Mouse (Mus musculus) WW6 (cell line): Measurements from ENCODE around the gene 4933411K16Rik.
A peak's percentile ranks its signal among the peaks of the same experiment; 100 is the strongest.
"Not testable (repeated sequence)": the region's sequence is repeated elsewhere in the genome, so short reads cannot be mapped to it uniquely, and the experiment has no call there.

ENCODE experiments used
- DNase-seq: peaks from one replicate; pipeline ENCODE4 v3.0.0-alpha.2; 2013; ENCODE audit warnings: low read depth, low spot score

The 4933411K16Rik gene

GRCm38 (mm10) chr19:42078566-42078965, 26.5 kb downstream of the 4933411K16Rik start:
- DNase-seq, result no peak

GRCm38 (mm10) chr19:42079006-42079405, 27.0 kb downstream of the 4933411K16Rik start:
- DNase-seq, result no peak

- no peak for DNase-seq
Measured at GRCm38 (mm10) chr19:42079950-42080349, 27.9 kb downstream of the 4933411K16Rik start.

- no peak for DNase-seq
Measured at GRCm38 (mm10) chr19:42080469-42080868, 28.4 kb downstream of the 4933411K16Rik start.

- DNase-seq, result not testable (repeated sequence)
Measured at GRCm38 (mm10) chr19:42081613-42082012, 29.6 kb downstream of the 4933411K16Rik start.

- DNase-seq, result no peak
Measured at GRCm38 (mm10) chr19:42085690-42086089, 33.6 kb downstream of the 4933411K16Rik start.

- peak; percentile 60 for DNase-seq
Measured at GRCm38 (mm10) chr19:42086166-42086565, 34.1 kb downstream of the 4933411K16Rik start, which contains the start of gene Morn4. TSS of gene Morn4 (minus strand) at chr19:42086357.

GRCm38 (mm10) chr19:42089103-42089747, 37.2 kb downstream of the 4933411K16Rik start:
- no peak for DNase-seq

GRCm38 (mm10) chr19:42089748-42090595, 37.9 kb downstream of the 4933411K16Rik start, which contains the start of gene Pi4k2a:
TSS of gene Pi4k2a (plus strand) at chr19:42090470.
- DNase-seq, result peak; percentile 99

- DNase-seq, result no peak
Measured at GRCm38 (mm10) chr19:42090637-42091141, 38.6 kb downstream of the 4933411K16Rik start.

GRCm38 (mm10) chr19:42099406-42099805, 47.4 kb downstream of the 4933411K16Rik start:
- no peak for DNase-seq
